Mouse (Mus musculus): ENCODE measurements around the gene Xkrx. TPM values are rescaled to one million over a fixed set of nuclear protein-coding genes. Genes with fewer than 3 reads are reported as not detected.

Xkrx gene
- polyA plus RNA-seq (2015; fragmentation: Nextera tagmentation; extraction: Ambion mirVana): 0.29 and 1.1 TPM in 2 replicates

DNA sequence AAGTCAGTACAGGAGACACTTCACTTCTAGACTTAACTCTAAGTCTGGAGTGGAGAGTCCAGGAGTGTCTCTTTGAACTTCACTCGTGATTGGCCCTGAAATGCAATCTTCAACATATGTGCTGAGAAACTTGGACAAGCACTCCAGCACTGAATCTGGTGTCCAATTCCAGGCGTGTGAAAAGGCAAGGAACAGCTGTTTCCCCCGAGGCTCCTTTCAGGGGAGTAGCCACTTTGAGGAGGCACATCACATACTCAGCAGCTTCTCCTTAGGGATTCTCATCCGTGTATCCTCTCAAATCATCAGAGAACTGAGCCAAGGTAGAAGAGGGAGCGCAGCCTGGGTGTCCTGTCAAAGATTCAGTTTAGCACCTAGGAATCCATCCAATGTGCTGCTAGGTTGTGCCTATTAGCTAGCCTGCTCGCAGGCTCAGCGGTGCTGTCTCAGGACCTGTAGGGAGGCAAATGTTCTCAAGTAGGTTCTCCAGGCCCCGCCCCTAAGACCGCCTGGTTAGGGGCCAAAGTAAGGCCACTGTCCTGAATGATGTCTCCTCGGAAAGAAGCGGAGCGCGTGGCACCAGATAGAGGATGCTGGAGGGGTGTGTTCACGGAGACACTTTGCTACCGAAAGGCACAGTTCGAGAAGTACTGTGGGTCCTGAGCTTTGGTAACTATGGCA is at the start of gene Xkrx:
Gene Xkrx, minus strand, starts transcription at position 34 of the 678 bp plus-strand sequence.

DNA sequence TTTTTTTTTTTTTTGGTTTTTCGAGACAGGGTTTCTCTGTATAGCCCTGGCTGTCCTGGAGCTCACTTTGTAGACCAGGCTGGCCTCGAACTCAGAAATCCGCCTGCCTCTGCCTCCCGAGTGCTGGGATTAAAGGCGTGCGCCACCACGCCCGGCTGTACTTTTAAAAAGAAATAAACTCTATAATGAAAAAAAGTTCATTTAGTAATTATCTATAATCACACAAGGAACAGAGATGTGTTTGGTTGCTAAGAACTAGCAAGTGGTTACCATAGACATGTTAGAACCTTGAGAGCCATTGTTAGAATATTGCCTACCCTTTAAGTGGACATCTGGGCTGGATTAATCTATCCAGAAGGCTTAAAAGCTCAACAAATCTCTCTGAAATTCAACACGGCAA is 25.3 kb upstream of the Xkrx start, which contains the start of gene Arl13a:
Gene Arl13a, plus strand, starts transcription at position 301 of the 400 bp plus-strand sequence.

Other genes with a start within 250 kb of the Xkrx start
- 0.66 and 0.73 TPM in 2 replicates for gene Sytl4, start 180.3 kb downstream of the Xkrx start, polyA plus RNA-seq (2015; fragmentation: Nextera tagmentation; extraction: Ambion mirVana)
- 12.5 and 12.6 TPM in 2 replicates for gene Cstf2, start 102.9 kb downstream of the Xkrx start, polyA plus RNA-seq (2015; fragmentation: Nextera tagmentation; extraction: Ambion mirVana)
- not detected in 2 replicates for gene Arl13a, start 25.4 kb upstream of the Xkrx start, polyA plus RNA-seq (2015; fragmentation: Nextera tagmentation; extraction: Ambion mirVana)
- 0.19 TPM in 1 of 2 replicates, not detected in the other for gene Nox1, start 59.9 kb upstream of the Xkrx start, polyA plus RNA-seq (2015; fragmentation: Nextera tagmentation; extraction: Ambion mirVana)
- gene Trmt2b, start 114.9 kb upstream of the Xkrx start, polyA plus RNA-seq (2015; fragmentation: Nextera tagmentation; extraction: Ambion mirVana): 12.0 and 12.3 TPM in 2 replicates
- 2.4 and 2.7 TPM in 2 replicates for gene Tmem35a, start 133.1 kb upstream of the Xkrx start, polyA plus RNA-seq (2015; fragmentation: Nextera tagmentation; extraction: Ambion mirVana)
- gene Cenpi, start 146.0 kb upstream of the Xkrx start, polyA plus RNA-seq (2015; fragmentation: Nextera tagmentation; extraction: Ambion mirVana): 5.8 and 6.5 TPM in 2 replicates
- gene Drp2, start 242.5 kb upstream of the Xkrx start, polyA plus RNA-seq (2015; fragmentation: Nextera tagmentation; extraction: Ambion mirVana): 2.3 and 2.8 TPM in 2 replicates

Data from skeletal muscle tissue, postnatal 0 days (tissue).